Mouse (Mus musculus) cerebellum, adult 2 months (tissue): ENCODE measurements around the gene Ezr.

Experiments used
- CTCF ChIP-seq: fragments of 200-500 bp; IDR thresholded peaks from 2 replicates; pipeline ENCODE4 v1.5.1; 2011; ENCODE audit warnings: low read depth, mild to moderate bottlenecking, control low read depth, low read length, moderate library complexity, borderline replicate concordance; ENCODE audit not compliant: insufficient read depth
- POLR2A ChIP-seq: fragments of 200-500 bp; IDR thresholded peaks from 2 replicates; pipeline ENCODE4 v1.6.1; 2011; ENCODE audit warnings: low read length, control low read depth, borderline replicate concordance; ENCODE audit not compliant: insufficient read depth

GRCm38 (mm10) chr17:6775221-6775620 is 7.4 kb downstream of the Ezr start:
- no peak for TF ChIP-seq CTCF
- TF ChIP-seq POLR2A: no peak
